Mouse (Mus musculus): ENCODE measurements around the gene Fbxw9. TPM values are rescaled to one million over a fixed set of nuclear protein-coding genes. Genes with fewer than 3 reads are reported as not detected.

Gene Fbxw9
- total RNA-seq (2017), result 3.9 and 8.4 TPM in 2 replicates

DNA sequence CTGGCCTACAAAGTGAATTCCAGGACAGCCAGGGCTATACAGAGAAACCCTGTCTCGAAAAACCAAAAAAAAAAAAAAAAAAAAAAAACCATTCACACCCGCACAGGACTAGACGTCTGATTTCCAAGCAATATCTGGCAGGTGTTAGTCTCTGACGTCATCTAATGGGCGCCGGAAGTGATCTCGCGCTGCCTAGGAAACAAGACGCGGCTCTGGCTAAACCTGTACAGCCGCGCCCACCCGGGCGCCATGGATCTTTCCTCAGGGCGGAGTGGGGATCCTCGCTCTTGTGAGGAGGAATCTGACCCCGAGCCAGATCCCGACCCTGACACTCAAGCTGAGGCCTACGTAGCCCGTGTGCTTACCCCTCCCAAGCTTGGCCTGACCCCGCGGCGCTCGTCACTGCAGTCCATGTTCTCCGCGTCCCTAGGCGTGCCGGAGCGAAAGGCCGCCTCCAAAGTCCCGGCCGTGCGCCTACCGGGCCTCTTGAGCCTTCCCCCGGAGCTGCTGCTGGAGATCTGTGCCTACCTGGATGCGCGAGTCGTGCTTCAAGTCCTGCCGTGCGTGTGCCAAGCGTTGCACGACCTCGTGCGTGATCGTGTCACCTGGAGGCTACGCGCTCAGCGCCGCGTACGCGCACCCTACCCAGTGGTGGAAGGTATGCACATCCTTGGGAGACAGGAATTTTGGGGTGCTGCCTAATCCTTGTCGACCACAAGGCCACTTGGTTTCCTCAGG is at the start of gene Fbxw9:
Gene Fbxw9, plus strand, starts transcription at position 177 of the 738 bp plus-strand sequence.
- ATAC-seq (replicated peaks; ENCODE audit: low read depth, poor library complexity, severe bottlenecking), result peak; percentile 90

DNA sequence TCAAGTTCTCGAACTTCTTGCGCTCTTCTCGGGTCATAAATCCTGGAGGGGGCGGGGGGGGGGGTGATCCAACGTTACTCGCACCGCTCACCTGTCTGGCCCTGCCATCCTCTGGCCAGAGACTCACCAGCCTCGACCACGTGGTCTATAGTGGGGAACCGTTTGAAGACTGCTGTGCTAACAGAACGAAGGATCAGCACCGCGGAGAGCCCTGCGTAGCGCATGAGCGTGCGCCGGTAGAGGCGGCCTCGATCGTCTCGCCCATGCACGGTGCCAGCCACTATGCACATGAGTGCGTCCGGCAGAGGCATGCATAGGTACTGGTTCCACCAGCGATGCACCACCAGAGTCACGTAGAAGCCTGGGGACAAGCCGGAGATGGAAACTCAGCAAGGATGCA is 48.6 kb upstream of the Fbxw9 start:
- ATAC-seq (replicated peaks; ENCODE audit: low read depth, poor library complexity, severe bottlenecking), result no peak

DNA sequence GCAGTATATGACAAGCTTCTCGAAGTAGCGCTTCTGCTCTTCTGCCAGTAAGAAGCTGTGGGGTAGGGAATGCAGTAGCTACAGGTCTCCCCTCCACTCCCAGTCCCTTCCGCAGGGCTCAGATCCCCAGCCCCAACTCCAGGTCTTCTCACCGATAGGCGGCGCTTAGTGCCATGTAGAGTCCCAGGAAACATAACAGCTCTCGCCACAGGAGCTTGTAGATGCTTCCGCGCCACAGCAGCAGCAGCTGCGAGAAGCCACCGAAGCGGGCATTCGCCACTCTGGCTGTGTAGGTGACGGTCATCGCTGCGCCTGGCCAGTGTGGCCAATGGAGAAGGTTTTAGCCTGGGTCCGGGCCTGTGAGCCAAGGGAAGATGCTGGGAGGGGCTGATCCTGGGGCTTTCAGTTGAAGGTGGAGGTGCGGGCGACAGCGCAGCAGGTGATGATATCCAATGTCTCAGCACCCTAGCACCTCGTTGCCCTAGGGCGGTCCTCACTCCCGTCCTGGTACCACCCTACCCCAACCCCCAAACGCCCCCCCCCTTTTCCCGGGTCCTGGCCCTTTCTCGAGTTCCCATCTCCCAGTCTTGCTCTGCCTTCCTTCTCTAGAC is 46.5 kb upstream of the Fbxw9 start:
- ATAC-seq (replicated peaks; ENCODE audit: low read depth, poor library complexity, severe bottlenecking), result peak; percentile 94

DNA sequence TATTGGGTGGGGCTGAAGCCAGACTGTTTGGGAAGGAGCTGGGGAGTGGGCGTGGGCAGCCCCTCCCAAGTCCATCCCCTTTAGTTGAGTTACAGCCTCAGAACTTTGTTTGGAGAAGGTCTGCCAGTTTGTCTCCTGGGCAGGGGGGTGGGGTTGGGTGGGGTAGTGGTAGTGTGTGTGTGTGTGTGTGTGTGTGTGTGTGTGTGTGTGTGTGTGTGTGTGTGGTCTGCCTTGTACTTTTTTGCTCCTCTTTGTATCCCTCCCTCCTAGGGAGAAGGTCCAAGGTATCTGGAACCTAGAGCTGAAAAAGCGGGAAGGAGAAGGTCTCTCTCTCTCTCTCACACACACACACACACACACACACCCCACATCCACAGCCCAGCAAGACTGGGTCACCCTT is 45.4 kb upstream of the Fbxw9 start, which contains the start of gene Best2:
Gene Best2, minus strand, starts transcription at position 101 of the 400 bp plus-strand sequence.
- no peak for ATAC-seq (replicated peaks; ENCODE audit: low read depth, poor library complexity, severe bottlenecking)

DNA sequence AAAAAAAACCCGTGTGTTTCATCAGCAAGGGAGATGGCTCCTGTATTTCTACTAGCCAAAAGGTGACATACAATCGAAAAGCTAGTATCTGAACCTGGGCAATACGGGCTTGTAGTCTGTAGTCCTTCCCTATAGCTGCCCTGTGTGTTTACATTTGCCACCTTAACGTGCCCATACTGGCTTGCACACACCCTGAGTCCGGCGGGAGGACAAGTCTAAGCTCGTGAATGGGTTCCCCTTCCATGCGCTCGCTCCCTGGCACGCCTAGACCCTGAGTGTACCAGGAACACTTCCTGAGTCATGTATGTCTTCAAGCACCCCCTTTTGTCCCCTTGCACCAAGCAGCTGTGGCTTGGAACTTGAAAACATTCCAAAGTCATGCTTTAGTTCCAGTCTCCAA is 43.1 kb upstream of the Fbxw9 start:
- ATAC-seq (replicated peaks; ENCODE audit: low read depth, poor library complexity, severe bottlenecking), result no peak

DNA sequence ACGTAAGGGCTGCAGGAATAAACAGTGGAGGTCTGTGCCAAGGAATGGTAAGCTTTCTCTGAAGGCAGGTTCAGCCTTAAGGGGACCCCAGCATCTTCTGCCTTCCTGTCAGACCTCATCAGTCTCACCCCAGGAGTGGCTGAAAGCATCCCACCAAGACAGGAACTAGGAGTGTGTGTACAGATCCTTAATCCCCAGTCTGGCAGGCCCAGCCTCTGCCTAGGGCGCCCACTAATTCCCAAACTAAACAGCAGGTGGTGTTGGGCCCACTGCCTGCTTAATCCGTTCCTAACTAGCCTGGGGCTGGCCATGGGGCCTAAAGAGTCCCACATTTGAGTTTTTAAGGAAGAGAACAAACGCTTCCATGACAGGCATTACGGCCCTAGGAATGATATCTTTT is 42.6 kb upstream of the Fbxw9 start:
- no peak for ATAC-seq (replicated peaks; ENCODE audit: low read depth, poor library complexity, severe bottlenecking)

DNA sequence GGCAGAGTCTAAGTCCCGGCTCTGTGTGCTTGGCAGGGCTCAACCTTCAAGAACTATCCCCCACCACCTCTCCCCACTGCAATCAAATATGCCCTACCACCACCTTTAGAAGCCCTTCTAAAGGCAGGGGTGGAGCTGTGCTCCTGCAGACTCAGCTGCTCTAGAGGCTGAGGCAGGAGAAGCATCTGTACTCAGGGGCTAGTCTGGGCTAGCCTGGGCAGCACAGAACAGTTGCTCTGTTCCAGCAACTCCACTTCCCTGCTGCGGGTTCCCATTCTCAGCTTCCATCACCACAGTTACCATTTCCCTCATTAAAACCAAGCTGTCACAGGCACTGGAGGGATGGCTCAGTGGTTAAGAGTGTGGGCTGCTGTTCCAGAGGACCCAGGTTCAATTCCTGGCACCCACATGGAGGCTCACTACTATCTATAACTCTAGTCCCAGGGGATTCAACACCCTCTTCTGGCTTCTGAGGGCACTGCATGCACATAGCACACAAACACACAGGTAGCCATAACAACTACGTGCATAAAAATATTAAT is 38.3 kb upstream of the Fbxw9 start:
- no peak for ATAC-seq (replicated peaks; ENCODE audit: low read depth, poor library complexity, severe bottlenecking)

DNA sequence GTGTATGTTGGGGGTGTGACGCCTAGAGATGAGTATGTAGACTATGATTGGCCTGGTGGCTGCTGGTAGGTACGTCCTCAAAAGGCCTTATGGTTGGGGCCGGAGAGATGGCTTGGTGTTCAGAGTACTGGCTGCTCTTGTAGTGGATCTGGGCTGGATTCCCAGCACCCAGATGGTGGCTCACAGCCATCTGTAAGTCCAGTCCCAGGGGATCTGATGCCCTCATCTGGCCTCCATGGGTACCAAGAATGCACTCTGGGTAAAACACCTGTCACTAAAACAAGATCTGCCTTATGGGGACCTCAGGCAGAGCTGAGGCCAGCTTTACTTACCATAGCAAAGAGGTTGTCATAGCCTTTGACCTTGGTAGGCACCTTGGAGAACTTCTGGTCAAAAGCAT is 36.0 kb upstream of the Fbxw9 start:
- ATAC-seq (replicated peaks; ENCODE audit: low read depth, poor library complexity, severe bottlenecking), result no peak

DNA sequence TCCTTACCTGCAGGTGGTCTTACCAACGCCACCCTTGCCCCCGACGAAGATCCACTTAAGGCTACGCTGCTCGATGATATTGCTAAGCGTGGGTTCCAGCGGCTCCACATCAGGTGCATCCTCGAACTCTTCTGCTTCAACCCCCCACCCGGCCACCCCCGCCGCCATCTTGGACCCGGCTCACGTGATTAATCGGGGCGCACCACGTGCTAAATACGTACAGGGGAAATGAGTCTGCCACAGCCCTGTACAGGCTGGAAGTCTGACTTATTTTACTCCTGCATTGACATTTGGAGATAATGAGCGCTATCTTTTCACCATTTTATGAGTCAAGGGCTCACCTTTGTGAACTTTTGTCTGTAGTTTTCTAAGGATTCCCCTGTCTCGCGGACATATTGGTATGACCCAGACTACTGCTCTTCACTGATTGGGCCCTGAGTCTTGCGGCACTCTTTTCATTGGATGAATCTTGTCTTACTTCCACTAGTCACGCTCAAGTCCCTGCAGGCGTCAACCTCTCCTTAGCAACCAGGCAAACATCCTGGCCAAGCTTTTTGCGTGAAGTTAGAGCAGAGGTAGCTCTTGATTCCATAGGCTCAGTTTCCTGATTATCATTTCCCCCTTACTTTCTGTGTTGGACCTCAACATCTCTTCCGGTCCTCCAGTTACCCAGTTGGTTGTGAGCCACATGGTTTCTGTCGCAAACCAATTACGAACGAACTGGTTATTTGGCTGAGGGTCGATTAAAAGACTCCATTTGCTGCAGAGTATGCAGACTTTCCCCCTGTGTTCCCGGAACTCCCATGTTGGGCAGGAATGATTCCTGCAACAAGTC is 34.5 kb upstream of the Fbxw9 start, which contains the start of gene Asna1:
Gene Asna1, minus strand, starts transcription at position 184 of the 835 bp plus-strand sequence.
- peak; percentile 86 for ATAC-seq (replicated peaks; ENCODE audit: low read depth, poor library complexity, severe bottlenecking)

DNA sequence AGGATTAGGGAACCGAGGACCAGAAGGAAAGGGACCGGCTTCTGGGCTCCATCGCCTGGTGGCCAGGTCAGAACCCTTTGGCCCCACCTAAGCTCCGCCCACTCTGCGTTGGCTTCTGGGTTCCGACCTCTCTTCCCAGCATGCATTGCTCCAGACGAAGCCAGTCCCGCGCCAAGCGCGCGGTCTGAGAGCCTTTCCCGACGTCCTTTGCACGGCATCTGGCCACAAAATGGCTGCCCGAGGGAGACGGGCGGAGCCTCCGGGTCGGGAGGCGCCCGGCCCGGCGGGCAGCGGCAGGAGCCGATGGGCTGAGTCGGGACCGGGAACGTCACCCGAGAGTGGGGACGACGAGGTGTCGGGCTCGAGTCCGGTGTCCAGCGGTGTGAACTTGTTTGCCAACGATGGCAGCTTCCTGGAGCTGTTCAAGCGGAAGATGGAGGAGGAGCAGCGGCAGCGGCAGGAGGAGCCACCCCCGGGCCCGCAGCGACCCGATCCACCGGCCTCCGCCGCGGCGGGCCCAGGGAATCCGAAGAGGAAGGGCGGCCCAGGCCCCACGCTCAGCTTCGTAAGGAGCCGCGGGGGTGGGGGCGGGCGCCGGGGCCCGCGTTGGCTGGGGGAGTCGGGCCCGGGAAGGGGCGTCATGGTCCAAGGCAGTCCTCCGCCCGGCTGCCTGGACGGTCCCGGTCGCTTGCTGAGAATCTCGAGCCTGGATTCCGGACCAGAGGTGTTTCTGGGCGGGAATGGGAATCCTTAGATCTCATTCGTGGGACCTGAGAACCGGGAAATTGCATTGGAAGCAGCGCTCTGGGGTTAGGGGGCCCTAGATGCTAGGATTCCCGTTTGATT is 33.0 kb upstream of the Fbxw9 start, which contains the start of gene Trir:
Gene Trir, plus strand, starts transcription at position 154 of the 846 bp plus-strand sequence.
- peak; percentile 80 for ATAC-seq (replicated peaks; ENCODE audit: low read depth, poor library complexity, severe bottlenecking)

DNA sequence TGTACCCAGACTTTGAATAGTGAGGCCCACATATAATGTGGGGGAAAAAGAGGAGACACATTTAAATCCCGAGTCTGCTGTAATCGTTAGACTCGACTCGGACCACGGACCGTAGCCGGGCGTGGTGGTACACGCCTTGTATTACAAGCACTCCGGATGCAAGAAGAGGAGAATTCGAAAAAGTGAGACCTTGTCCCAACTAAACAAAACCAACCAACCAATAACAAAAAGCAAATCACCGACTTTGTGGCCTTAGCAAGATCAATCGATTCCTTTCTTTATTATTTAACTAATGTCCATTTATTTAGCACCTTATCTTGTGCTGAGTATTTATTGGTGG is 32.4 kb upstream of the Fbxw9 start:
- ATAC-seq (replicated peaks; ENCODE audit: low read depth, poor library complexity, severe bottlenecking), result no peak

DNA sequence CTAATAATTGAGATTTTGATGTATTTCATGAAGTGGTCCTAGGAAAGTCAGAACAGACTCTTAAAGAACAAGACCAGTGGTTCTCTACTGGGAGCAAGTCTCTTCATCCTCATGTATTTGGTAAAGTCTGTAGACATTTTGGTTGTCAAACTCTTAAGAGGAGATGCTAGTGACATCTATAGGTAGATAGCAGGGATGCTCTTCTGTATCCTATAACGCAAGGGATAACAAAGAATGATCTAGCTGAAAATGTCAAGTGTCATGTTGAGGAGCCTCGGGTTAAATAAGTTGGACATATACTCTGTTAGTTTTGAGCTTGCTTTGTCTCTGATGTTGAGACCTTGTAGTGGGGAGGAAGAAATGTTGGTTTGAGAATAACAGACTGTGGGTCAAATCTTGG is 31.9 kb upstream of the Fbxw9 start:
- ATAC-seq (replicated peaks; ENCODE audit: low read depth, poor library complexity, severe bottlenecking), result no peak

DNA sequence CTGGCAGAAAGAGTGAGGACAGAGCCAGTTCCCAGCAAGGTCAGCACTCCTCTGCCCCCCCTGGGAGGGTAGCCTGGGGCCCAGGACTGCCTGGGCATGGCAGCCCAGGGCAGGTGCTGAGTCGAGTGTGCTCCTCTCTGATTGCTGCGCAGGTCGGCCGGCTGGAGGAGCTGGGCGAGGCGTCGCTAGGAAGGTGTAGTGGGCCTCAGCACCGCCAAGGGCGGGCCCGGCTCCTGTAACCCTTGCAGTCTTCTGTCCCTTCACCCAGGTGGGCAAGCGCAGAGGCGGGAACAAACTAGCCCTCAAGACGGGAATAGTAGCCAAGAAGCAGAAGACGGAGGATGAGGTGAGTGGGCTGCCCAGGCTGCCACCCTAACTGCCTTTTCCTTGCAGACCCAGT is 30.6 kb upstream of the Fbxw9 start:
- ATAC-seq (replicated peaks; ENCODE audit: low read depth, poor library complexity, severe bottlenecking), result no peak

DNA sequence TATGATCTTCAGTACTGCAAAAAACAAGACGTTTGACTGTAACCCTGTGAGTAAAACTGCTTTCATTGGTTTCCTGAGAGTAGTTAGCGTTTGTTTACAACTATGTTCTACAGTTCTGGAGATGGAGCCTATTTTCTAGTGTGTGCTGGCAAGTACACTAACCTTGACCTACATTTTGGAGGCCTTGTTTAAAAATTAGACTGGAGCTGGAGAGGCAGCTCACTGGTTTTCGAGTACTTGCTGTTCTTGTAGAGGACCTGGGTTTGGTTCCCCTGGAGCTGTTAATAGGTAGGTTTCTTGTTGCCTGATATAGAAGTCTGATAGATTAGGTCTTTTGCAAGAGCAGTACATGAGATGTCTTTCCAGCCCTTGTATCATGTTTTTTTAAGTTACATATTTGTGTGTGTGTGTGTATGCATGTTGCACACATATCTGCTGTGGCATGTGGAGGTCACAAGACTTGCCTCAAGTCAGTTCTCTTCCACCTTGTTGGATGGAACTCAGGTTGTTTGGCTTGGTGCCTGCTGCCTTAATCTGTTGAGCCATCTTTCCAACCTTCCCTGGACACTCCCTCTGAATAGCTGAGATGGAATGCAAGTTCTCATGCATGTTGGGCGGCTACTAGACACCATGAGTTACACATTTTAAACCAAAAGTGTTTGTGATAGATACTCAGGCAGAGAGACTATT is 27.1 kb upstream of the Fbxw9 start:
- no peak for ATAC-seq (replicated peaks; ENCODE audit: low read depth, poor library complexity, severe bottlenecking)

DNA sequence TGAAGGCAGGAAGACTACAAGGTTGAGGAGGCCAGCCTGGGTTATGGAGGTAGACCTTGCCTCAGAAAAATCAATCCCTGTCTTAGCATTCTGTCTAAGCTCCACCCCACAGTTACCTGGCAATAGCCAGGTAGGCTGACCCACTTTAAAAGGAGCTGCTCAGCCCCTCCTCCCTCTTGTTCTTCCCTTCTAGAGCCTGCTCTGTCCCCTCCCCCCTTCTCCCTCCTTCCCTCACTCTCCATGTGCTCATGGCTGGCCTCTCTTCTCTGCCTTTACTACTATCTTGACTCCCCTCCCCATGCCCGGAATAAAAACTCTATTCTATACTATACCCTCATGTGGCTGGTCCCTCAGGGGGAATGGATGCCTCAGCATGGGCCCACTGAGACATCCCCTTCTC is 26.0 kb upstream of the Fbxw9 start:
- no peak for ATAC-seq (replicated peaks; ENCODE audit: low read depth, poor library complexity, severe bottlenecking)

DNA sequence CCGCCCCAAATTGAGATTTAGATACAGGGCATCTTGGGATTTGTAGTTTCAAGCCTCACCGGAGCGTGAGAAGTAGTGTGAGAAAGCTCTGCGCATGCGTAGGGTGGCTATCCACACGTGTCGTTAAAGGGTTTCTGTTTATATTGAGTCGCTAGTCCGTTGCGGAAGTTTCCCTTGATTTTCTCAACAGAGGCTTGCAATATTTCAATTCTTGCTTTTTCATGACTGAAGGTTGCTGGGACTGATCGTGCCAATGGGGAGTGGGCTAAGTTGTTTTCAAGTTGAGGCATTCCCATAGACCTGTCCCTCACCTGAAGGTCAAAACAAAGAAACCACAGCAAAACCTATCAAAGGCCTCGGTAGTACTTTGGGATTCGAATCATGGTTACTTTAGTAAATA is 25.1 kb upstream of the Fbxw9 start:
- ATAC-seq (replicated peaks; ENCODE audit: low read depth, poor library complexity, severe bottlenecking), result peak; percentile 31

DNA sequence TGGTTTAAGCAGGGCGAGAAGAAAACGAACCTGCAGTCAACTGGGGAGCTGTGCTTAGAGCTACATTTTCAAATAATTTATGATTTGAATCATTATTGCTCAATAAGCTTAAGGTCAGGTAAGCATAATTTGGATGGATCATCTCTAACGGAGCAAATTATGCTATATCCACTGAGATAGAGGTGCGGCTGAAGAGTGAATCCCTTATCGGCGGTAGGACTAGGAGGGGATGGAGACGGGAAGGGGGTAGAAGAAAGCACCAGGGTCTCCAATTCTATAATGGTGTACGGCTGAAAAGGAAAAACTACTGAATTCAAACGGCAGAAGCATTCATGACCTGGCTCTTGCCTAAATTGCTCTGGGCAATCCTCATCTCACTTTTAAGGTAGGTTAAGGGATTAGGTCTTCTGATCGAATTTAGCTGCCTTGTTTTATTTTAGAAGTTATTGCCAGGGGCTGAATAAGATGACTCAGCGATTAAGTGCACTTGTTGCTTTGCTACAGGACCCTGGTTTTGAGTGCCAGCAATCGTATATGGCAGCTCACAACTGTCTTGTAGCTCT is 24.6 kb upstream of the Fbxw9 start:
- ATAC-seq (replicated peaks; ENCODE audit: low read depth, poor library complexity, severe bottlenecking), result no peak

DNA sequence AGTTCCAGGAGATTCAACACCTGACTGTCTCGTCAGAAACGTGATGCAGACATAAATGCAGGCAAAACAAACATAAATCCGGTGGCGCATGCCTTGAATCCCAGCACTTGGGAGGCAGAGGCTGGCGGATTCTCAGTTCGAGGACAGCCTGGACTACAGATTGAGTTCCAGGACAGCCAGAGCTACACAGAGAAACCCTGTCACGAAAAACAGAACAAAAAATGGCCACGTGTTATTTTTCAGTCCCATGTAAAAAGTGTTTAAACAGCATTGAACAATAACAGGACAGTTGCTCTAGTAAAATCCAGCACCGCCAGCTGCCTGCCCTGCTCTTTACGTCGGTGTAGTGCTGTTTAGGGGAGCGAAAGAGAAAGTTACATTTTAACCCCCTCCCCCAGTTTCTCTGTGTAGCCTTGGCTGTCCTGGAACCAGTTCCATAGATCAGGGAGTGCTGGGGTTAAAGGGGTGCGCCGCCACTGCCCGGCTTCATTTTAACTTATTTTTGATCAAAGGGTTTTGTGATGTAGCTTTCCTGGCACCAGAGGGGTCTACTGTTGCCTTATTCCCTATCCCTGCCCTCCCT is 24.0 kb upstream of the Fbxw9 start:
- ATAC-seq (replicated peaks; ENCODE audit: low read depth, poor library complexity, severe bottlenecking), result 0 out of 2 replicates have a peak, but pooled peaks have one; percentile 12

DNA sequence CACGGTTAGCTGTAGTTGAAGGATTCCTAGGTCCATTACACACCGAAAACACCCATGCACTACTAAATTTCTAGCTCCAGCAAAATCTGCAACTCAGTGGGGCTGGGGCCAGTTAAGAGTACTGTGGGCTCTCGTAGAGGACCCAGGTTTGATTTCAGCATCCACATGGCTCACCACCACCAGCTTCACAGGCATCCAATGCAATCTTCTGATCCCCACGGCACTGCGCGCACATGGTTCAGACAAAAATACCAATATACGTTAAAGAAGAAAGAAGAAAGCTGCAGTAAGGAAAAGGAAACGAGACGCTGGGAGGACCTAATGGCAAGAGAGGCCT is 23.5 kb upstream of the Fbxw9 start:
- peak; percentile 1; the same call in 1 of the 2 replicates for ATAC-seq (replicated peaks; ENCODE audit: low read depth, poor library complexity, severe bottlenecking)
